Mouse (Mus musculus) cerebral cortex, adult 2 months (tissue): ENCODE results near the gene Scd1.

Experiments
- WGBS: fragments of 180-500 bp; shearing (Covaris S2); methylation state at CpG from one replicate; pipeline ENCODE4 v1.1.7; 2018; 5-methylcytosine and 5-hydroxymethylcytosine counted together

Scd1 gene

DNA sequence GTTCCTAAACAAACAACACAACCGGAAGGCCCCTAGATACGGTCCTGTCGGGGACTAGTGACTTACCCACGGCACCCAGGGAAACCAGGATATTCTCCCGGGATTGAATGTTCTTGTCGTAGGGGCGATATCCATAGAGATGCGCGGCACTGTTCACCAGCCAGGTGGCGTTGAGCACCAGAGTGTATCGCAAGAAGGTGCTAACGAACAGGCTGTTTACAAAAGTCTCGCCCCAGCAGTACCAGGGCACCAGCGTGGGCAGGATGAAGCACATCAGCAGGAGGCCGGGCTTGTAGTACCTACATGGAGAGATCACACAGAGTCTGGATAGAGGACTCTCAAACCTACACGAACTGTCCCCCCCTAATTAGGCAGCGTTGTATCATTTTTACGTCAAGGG lies 7.6 kb downstream of the Scd1 start:
- 90% methylated on average over 18 of the region's 18 CpGs for WGBS

DNA sequence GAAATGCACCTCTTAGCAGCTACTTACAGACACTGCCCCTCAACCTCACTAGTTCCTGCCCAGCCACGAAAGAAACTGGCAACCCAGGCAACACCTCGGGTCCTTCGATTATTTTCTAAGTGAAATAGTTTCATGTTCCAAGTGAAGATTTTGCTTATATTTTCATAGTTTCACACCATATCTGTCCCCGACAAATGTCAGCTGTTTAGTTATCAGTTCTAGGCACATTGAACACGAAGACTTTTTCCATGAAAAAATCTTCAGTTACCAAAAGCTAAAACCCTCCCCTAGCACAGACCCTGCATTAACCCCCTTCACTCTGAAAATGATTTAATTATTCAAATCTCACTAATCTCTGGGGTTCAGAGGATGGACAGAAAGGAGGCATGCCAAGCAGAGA lies 10.9 kb downstream of the Scd1 start:
- WGBS, result 88% methylated on average over 5 of the region's 5 CpGs

DNA sequence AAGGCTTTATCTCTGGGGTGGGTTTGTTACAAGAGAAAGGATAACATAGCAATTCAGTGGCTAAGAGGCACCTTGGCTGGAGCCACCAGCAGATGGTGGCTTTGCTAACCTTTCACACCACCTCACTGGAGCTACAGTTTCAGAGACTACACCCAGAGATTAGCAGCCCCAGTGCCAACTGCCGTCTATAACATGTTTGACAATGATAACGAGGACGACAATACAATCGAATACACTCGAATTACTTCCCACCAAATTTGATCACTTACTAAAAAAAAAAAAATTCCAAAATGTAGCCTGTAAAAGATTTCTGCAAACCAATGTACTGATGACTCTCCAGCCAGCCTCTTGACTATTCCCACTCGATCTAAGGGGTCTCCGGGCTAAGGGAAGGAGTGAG lies 12.7 kb downstream of the Scd1 start:
- 88% methylated on average over 7 of the region's 7 CpGs for WGBS

- WGBS, result 64% methylated on average over 5 of the region's 5 CpGs
Measured at GRCm38 (mm10) chr19:44393962-44394422, 13.7 kb downstream of the Scd1 start.

DNA sequence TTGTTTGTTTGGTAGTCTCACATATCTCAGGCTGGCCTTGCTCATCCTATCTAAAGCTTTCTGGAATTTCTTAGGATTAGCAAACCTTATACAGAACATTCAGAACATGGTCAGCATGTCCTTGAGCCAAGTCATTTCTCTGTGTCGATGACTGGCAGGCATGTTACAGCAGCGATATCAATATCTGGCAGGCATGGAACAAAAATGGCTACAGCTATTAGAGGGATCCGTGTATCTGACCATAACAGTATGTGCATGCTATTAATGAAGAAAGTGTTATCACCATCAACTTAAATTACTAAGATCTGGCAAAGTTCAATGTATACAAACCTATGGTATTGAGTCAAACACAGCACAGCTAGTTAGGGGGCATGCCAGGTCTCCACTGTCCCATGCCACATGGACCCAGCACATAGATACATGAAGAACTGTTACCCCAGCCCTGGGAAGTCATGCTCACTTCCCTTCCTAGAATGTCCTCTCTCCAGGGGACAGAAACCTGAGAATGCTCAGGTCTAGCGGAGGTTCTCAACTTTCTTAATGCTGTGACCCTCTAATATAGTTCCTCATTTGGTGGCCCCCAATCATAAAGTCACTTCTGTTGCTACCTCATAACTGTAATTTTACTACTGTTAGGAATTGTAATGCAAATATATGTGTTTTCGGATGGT lies 15.2 kb downstream of the Scd1 start:
- 93% methylated on average over 5 of the region's 5 CpGs for WGBS

- WGBS, result 90% methylated on average over 4 of the region's 4 CpGs
Measured at GRCm38 (mm10) chr19:44391856-44392255, 15.8 kb downstream of the Scd1 start.

DNA sequence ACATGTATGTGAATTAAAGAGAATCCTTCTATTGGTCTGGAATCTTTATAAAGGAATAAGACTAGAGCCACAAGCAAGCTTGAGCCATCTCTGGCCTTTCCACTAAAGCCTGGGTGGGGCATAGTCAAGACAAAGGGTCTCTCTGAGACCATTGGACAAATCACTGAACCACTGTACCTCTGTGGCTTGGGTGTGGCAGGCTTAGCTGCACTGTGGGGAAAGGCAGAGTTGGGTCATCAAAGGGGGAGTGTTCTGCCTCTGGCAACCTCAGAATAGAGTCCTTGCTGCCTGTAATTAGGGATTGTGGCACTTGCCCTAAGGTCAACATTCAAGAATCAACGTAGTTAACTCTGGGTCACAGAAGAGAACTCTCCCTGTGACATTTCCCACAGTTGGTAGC lies 18.2 kb downstream of the Scd1 start:
- whole genome bisulfite sequencing, result 48% methylated on average over 1 of the region's 1 CpGs

- WGBS, result 3% methylated on average over 41 of the region's 41 CpGs
Measured at GRCm38 (mm10) chr19:44388475-44389428, 18.9 kb downstream of the Scd1 start.

DNA sequence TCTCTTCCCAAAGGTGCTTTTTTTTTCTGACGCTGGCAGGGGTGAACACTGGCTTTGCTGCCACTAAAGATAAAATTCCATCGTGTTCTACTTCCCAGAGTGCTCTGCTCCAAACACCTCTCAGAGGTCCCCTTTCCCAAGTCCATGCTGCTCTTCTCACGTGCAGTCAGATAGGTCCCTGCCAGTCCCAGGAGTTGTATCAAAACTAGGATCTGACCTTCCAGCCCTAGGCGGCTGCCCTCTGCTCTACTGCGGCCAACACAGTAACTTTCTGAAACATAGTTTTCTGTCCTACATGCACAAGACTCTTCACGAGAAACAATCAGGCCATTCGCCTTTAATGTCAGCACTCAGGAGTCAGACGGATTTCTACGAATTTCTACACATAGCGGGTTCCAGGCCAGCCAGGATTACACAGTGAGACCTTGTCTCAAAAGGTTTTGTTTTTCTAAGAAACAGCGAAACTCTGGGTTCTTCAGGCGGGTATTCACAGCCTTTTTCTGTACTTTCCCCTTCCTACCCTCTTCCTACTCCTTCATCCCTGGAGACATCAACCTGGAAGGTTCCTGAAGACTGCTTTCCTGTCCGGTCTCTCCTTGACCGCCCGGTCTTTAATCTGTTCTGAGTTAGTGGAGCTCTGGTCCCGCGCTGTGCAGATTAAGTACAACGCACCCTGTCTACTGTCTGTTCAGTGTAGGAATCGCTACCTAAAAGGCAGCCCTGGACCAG lies 19.8 kb downstream of the Scd1 start:
- WGBS, result 28% methylated on average over 19 of the region's 19 CpGs

DNA sequence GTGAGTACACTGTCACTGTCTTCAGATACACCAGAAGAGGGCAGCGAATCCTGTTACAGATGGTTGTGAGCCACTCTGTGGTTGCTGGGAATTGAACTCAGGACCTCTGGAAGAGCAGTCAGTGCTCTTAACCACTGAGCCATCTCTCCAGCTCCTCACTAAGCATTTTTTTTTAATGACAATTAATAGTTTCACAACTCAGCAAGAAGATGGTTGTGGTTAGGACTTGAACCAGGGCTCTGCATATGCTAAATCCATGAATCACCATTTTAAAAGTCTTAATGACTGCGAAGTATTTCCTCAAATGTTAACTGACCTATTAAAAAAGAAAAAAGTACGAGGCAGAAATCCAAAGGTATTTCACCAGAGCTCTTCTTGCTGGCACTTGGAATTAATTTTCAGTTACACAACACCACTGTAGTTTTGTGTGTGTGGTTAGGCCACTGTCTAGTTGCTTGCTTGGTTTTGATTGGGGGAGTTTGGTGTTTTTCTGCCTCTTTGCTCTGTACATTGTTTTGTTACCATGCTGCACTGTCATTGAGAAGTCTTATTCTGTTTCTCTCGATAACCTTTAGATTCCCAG lies 20.5 kb downstream of the Scd1 start:
- WGBS, result 94% methylated on average over 4 of the region's 4 CpGs

DNA sequence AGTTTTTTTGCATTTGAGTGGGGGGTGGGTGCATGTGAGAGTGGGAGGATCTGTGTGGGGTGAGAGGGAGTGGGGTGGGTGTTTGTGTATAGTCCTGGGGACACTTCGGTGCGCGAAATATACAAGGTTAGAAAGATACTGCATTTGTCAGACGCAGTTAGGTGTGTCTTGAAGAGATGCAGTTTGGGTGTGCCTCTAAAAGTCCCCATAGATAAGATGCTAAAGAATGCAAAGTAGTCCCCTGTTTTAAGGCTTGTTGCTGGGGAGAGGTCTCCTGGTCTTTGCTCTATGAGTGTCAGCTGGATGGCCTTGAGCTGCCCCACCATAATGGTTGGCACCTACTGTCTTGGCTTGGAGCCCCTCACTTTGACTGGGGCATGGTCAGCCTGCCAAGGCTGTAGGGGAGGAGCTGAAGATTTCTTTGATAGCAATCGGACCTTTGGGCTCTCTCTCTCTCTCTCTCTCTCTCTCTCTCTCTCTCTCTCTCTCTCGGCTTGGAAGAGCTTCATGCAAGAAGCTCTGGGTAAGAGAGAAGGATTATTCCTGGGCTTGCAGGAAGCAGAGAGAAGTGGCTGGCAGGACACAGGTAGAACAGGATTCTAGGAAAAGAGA lies 21.7 kb downstream of the Scd1 start:
- WGBS, result 72% methylated on average over 6 of the region's 6 CpGs

DNA sequence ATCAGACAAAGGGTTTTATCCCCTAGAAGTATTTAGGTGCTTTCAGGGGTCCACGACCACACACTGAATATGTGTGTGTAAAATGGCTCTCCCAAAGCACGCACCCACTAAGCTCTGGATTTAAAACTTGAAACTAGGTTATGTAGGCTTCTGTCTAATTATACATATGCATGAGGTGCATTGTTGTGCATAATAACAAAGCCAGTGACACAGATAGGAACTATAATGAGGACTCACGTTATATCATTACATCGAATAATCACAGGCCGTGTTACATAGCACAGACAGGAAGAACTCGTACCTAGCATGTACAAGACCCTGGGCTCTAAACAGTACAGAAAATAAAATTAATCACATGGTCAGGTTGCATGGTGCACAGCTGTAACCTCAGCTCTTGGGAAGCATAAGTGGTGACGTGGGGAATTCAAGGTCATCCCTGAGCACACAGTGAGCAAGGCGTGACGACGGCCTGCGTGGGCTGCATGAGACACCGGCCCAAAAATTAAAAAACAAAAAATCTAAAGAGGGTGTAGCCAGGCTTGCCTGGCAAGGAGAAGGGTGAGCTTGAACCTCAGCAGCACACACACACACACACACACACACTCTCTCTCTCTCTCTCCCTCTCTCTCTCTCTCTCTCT lies 24.9 kb downstream of the Scd1 start:
- 68% methylated on average over 12 of the region's 12 CpGs for WGBS

DNA sequence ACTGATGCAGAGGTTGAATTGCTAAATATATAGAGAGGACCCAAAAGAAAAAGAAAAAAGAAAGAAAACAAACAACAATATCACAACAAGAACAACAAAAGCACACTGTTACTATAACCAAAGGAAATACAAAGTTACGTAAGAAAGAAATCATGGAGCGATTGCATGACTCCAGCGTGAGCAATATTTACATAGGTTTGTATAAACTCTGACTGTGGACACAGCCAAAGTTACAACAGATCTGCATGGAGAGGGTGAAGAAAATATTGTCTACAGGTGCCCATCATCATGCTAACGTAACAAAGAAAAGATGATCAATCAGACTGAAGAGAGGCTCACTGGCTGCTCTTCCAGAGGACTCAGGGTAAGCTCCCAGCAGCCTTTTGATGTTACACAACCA lies 27.6 kb downstream of the Scd1 start:
- 95% methylated on average over 4 of the region's 4 CpGs for WGBS

DNA sequence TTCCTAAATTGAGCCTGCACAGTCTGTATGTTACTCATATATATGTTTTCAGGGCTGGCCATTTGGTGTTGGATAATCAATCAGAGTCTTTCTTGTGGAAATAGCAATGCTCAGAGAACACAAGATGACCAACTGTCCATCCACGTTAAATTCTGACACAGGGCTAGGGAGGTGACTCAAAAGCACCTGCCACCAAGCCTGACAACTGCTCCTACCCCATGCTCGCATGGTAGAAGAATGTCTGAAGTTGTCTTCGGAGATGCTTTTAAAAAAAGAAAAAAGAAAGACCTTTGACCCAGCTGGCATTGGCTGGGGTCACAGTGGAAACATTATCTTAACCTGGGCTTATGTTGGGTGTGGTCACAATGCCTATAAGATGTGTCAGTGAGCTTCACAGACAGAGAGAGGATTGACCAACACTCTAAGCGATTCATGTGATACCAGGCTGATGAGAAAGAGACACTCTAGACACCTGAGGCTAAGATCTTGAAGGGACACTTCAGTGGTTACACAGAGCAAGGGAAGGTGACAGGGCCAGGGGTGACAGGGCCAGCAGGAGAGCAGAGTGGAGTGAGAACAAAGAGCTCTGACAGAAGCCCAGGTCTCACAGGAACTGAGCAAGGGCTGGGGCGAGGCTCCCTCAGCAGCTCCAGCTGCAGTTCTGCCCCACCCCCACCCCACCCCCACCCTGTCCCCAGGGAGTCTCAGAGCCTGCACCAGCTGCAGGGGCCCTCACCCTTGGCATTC lies 29.9 kb downstream of the Scd1 start:
- 73% methylated on average over 5 of the region's 5 CpGs for WGBS

GRCm38 (mm10) chr19:44376511-44376951 lies 31.1 kb downstream of the Scd1 start:
- 55% methylated on average over 3 of the region's 3 CpGs for WGBS

DNA sequence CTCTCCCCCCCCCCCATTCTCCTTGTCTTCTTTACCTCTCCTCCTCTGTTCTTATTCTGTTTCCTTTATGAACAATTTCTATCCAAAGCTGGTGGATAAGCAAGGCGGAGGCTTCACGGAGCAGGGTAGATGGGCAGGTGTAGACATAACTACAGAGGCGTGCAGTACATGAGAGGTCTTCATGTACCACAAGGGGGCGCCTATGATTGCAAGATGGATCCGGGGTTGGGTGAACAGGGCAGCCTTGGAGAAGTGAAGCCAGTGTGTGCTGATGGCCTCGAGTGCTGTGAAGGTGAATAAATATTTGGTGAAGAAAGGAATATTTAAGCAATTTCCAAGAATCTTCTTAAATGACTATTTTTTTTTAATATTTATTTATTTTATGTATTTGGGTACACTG lies 34.7 kb downstream of the Scd1 start:
- 25% methylated on average over 6 of the region's 6 CpGs for WGBS

- 77% methylated on average over 5 of the region's 5 CpGs for WGBS
Measured at GRCm38 (mm10) chr19:44370231-44370630, 37.4 kb downstream of the Scd1 start.

- 58% methylated on average over 8 of the region's 8 CpGs for WGBS
Measured at GRCm38 (mm10) chr19:44369371-44369770, 38.3 kb downstream of the Scd1 start.

- WGBS, result 74% methylated on average over 10 of the region's 10 CpGs
Measured at GRCm38 (mm10) chr19:44367076-44367475, 40.6 kb downstream of the Scd1 start.

- WGBS, result 89% methylated on average over 4 of the region's 4 CpGs
Measured at GRCm38 (mm10) chr19:44365733-44366132, 41.9 kb downstream of the Scd1 start.
